Mouse (Mus musculus) heart, postnatal 0 days (tissue): ENCODE results near the gene Prr29. TPM values are rescaled to one million over a fixed set of nuclear protein-coding genes. Genes with fewer than 3 reads are reported as not detected.

Source experiments
- ATAC-seq: fragments of 200-750 bp; cut with Nextera tagmentation; 2 replicates; pipeline ENCODE4 v1.8.0; 2017; ENCODE audit warnings: low read depth, moderate number of reproducible peaks, moderate library complexity; ENCODE audit not compliant: insufficient read depth
- DNase-seq: peaks from one replicate; pipeline ENCODE4 v3.0.0-alpha.2; 2016; ENCODE audit warnings: low spot score
- H3K27ac ChIP-seq: fragments of 300-500 bp; sonication (generic); 2 replicates; pipeline ENCODE4 v1.5.1; 2014; ENCODE audit warnings: low read depth, mild to moderate bottlenecking
- H3K27me3 ChIP-seq: fragments of 300-500 bp; sonication (generic); 2 replicates; pipeline ENCODE4 v1.6.1; 2014; ENCODE audit warnings: low read length, mixed read lengths; ENCODE audit not compliant: control insufficient read depth, insufficient read depth
- H3K36me3 ChIP-seq: fragments of 300-500 bp; sonication (generic); replicated peaks from 2 replicates; pipeline ENCODE4 v1.6.1; 2014; ENCODE audit warnings: low read length, mixed read lengths; ENCODE audit not compliant: control insufficient read depth, insufficient read depth
- H3K4me1 ChIP-seq: fragments of 300-500 bp; sonication (generic); 2 replicates; pipeline ENCODE4 v1.6.1; 2014; ENCODE audit warnings: antibody characterized with exemption; ENCODE audit not compliant: control insufficient read depth, insufficient read depth
- H3K4me2 ChIP-seq: fragments of 300-500 bp; sonication (generic); 2 replicates; pipeline ENCODE4 v1.6.1; 2014; ENCODE audit warnings: low read depth, mild to moderate bottlenecking, low read length, moderate library complexity
- H3K4me3 ChIP-seq: fragments of 300-500 bp; sonication (generic); 2 replicates; pipeline ENCODE4 v1.5.1; 2014; ENCODE audit warnings: low read depth, low read length
- H3K9ac ChIP-seq: fragments of 300-500 bp; sonication (generic); replicated peaks from 2 replicates; pipeline ENCODE4 v1.6.1; 2014; ENCODE audit warnings: low read depth, low read length, mixed read lengths
- H3K9me3 ChIP-seq: fragments of 300-500 bp; sonication (generic); replicated peaks from 2 replicates; pipeline ENCODE4 v1.6.1; 2016; ENCODE audit warnings: low read length; ENCODE audit not compliant: control insufficient read depth
- CTCF ChIP-seq: IDR thresholded peaks from 2 replicates; pipeline ENCODE4 v1.5.1; 2016; ENCODE audit warnings: antibody characterized with exemption, control low read depth, low read depth
- EP300 ChIP-seq: IDR thresholded peaks from 2 replicates; pipeline ENCODE4 v1.6.1; 2016; ENCODE audit warnings: antibody characterized with exemption, low read depth
- WGBS: fragments of 180-500 bp; shearing (Covaris S2); extraction: QIAGEN DNeasy Blood & Tissue Kit; methylation state at CpG from one replicate; pipeline ENCODE4 v1.1.7; 2014; 5-methylcytosine and 5-hydroxymethylcytosine counted together
- polyA plus RNA-seq: library from polyadenylated mRNA; unstranded; fragments of >200 nt; fragmentation: Nextera tagmentation; extraction: Ambion mirVana; gene quantifications from 2 replicates; pipeline ENCODE4 v1.2.1, GENCODE M21; 2015
- total RNA-seq: library from RNA; depleted of rRNA; stranded (reverse); fragments of >200 nt; gene quantifications from 2 replicates; pipeline ENCODE4 v1.2.3, GENCODE M21; 2014; ENCODE audit warnings: low replicate concordance; rRNA removed

Prr29 gene
- total and polyA plus RNA-seq, 2 experiments from 2014 or later = 0.55 TPM; not detected in 1

DNA sequence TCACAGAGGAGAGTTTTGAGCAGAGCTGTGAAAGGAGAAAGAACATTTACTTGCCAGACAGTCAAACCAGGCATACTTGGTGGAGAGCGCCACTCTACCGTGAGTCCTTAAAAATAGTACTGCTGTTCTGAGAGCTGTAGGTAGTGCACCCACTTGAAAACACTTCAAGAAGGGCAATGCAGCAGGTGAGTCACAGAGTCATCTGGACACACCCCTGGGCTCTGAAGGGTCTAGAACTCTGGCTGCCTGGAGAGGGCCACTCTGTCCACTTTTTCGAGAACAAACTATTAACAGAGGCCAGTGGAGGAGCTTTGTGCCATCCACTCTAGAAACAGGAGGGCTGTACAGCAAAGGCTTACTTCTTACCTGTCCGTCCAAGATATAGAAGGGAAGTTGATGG lies 61.2 kb downstream of the Prr29 start:
- no peak overlapping the region for H3K9ac ChIP-seq
- no peak overlapping the region for H3K4me2 ChIP-seq
- H3K36me3 ChIP-seq = 0 out of 2 replicates have a peak, but pooled peaks cover 9% of the 10 kb centered on the region
- DNase-seq (no peak), ATAC-seq (no peak)
- H3K4me3 ChIP-seq = no peak overlapping the region
- H3K27me3 ChIP-seq = no peaks in the 10 kb centered on the region
- no peaks in the 10 kb centered on the region for H3K9me3 ChIP-seq
- 63% methylated on average over 4 of the region's 4 CpGs for whole genome bisulfite sequencing
- H3K4me1 ChIP-seq = no peaks in the 10 kb centered on the region
- TF ChIP-seq CTCF = no peak
- no peak for TF ChIP-seq EP300
- no peak overlapping the region for H3K27ac ChIP-seq

Other genes starting within 250 kb of the Prr29 start
- gene Gm10840, start 204.6 kb upstream of the Prr29 start, total RNA-seq = not detected in 2 replicates
- not detected in 2 replicates for gene Gm10840, start 204.6 kb upstream of the Prr29 start, polyA plus RNA-seq
- gene Limd2, start 204.6 kb upstream of the Prr29 start, total RNA-seq = 8.2 and 34.8 TPM in 2 replicates
- 40.4 and 44.6 TPM in 2 replicates for gene Limd2, start 204.6 kb upstream of the Prr29 start, polyA plus RNA-seq
- 12.6 and 18.7 TPM in 2 replicates for gene Strada, start 163.3 kb upstream of the Prr29 start, total RNA-seq
- 12.6 and 13.0 TPM in 2 replicates for gene Strada, start 163.3 kb upstream of the Prr29 start, polyA plus RNA-seq
- gene Ccdc47, start 149.1 kb upstream of the Prr29 start, total RNA-seq = 22.0 and 23.6 TPM in 2 replicates
- 80.6 and 89.8 TPM in 2 replicates for gene Ccdc47, start 149.1 kb upstream of the Prr29 start, polyA plus RNA-seq
- gene Ddx42, start 148.5 kb upstream of the Prr29 start, total RNA-seq = 15.8 and 17.8 TPM in 2 replicates
- gene Ddx42, start 148.5 kb upstream of the Prr29 start, polyA plus RNA-seq = 25.5 and 29.2 TPM in 2 replicates
- gene Ftsj3, start 109.4 kb upstream of the Prr29 start, total RNA-seq = 21.2 and 32.7 TPM in 2 replicates
- gene Ftsj3, start 109.4 kb upstream of the Prr29 start, polyA plus RNA-seq = 19.2 and 23.1 TPM in 2 replicates
- gene Psmc5, start 109.3 kb upstream of the Prr29 start, total RNA-seq = 45.8 and 50.8 TPM in 2 replicates
- 208 and 210 TPM in 2 replicates for gene Psmc5, start 109.3 kb upstream of the Prr29 start, polyA plus RNA-seq
- 32.9 and 43.0 TPM in 2 replicates for gene Smarcd2, start 92.5 kb upstream of the Prr29 start, total RNA-seq
- gene Smarcd2, start 92.5 kb upstream of the Prr29 start, polyA plus RNA-seq = 10.5 and 10.7 TPM in 2 replicates
- not detected in 2 replicates for gene Tcam1, start 88.8 kb upstream of the Prr29 start, total RNA-seq
- gene Tcam1, start 88.8 kb upstream of the Prr29 start, polyA plus RNA-seq = 0.04 TPM in 1 of 2 replicates, not detected in the other
- gene Gh, start 63.6 kb upstream of the Prr29 start, total RNA-seq = not detected in 2 replicates
- not detected in 2 replicates for gene Gh, start 63.6 kb upstream of the Prr29 start, polyA plus RNA-seq
- gene Cd79b, start 50.7 kb upstream of the Prr29 start, total RNA-seq = 0.19 and 2.2 TPM in 2 replicates
- 1.2 and 1.3 TPM in 2 replicates for gene Cd79b, start 50.7 kb upstream of the Prr29 start, polyA plus RNA-seq
- gene Scn4a, start 12.2 kb upstream of the Prr29 start, total RNA-seq = 0.70 and 0.76 TPM in 2 replicates
- 0.23 and 0.51 TPM in 2 replicates for gene Scn4a, start 12.2 kb upstream of the Prr29 start, polyA plus RNA-seq
- 66.6 and 76.3 TPM in 2 replicates for gene Icam2, start 22.6 kb downstream of the Prr29 start, total RNA-seq
- gene Icam2, start 22.6 kb downstream of the Prr29 start, polyA plus RNA-seq = 72.9 and 74.9 TPM in 2 replicates
- gene Ern1, start 122.4 kb downstream of the Prr29 start, total RNA-seq = 5.0 and 8.1 TPM in 2 replicates
- gene Ern1, start 122.4 kb downstream of the Prr29 start, polyA plus RNA-seq = 2.0 and 2.6 TPM in 2 replicates
- gene Tex2, start 248.0 kb downstream of the Prr29 start, total RNA-seq = 23.7 and 37.4 TPM in 2 replicates
- 14.0 and 14.5 TPM in 2 replicates for gene Tex2, start 248.0 kb downstream of the Prr29 start, polyA plus RNA-seq